Mouse (Mus musculus) monocyte, adult 5-6 weeks (primary cell): ENCODE measurements around the gene Rbm28. TPM values are rescaled to one million over a fixed set of nuclear protein-coding genes. Genes with fewer than 3 reads are reported as not detected.

ENCODE experiments used
- ATAC-seq: fragments of 153-309, 156-312 bp; replicated peaks from 2 replicates; pipeline ENCODE4 v1.8.0; 2017; ENCODE audit warnings: mild to moderate bottlenecking; ENCODE audit not compliant: low TSS enrichment, insufficient number of reproducible peaks, severe bottlenecking, poor library complexity, low FRiP score
- total RNA-seq: library from RNA; stranded (forward); fragments of 200-1000, 200-491, 200-594 nt; gene quantifications from 3 replicates; pipeline ENCODE4 v1.2.3, GENCODE M21; 2017

Rbm28 gene
- total RNA-seq, 1 experiment from 2014 or later = 50.0 TPM

DNA sequence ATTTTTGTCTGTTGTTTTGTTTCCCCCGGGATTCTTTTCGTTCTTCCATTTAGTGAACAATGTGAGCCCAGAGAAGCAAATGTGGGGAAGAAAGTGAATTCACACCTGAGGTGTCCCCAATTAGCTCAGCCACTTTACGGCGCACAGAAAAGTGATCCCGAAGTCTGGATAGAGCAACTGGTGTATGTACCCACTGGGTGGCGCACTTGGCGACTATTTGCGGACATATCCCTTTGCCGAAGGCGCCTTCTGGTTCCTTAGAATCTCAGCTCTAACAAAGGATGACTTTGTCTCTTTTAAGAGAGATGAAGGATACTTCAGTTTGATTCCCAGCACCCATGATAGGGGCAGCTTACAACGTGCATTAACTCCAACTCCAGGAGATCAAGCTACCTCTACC, 71.9 kb downstream of the Rbm28 start:
- no peak for ATAC-seq

DNA sequence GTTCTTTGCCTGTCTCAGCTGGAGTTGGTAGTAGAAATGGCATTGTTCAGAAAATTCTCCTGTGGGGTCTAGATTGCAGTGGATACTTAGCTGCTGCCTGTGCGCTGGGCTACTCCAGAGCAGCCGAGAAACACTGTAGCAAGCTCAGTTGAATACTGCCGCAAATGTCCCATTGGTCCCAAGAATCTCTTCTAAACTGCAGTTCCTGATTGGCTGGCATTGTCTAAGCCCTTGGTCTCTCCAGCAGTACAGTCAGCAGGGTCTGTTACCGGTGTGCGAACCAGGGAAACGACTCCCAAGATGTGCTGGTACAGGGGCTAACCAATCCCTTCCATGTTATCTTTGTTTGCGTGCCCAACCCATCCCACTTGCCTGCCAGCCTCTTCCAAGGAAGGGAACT, 72.6 kb downstream of the Rbm28 start:
- ATAC-seq = no peak

DNA sequence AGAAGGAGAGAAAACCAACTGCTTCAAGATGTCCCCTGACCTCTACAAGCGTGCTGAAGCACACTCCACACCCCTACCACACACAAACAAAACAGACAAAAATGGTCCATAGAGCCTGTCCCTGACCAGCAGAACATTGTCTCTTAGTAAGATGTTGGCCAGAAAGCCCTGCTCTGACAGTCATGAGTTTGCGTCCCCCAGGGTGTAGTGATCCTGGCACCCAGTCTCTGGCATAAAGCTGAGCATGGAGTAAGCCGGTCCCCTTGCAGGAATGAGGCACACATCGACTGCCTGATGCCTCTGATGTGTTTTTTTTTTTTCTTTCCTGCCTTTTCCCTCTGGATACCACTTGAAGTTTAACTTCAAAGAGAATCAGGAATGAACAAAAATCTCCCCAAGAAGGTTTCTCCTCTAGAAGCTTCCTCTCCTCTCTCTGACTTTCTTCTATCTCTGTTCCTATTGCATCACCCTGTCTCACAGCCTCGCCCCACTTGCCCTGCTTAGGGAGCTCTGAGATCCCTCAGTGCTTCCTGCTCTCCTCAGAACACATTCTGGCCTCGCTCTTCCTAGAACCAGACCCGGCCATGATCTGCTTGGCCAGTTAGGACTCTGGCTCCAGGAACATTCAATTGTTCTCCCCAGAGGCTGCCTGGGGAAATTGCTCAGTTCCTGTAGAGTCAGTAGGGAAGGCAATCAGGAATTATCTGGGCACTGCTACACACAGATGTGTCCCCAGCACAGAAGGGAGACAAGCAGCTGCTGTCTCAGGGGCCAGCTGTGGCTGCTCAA, 76.7 kb downstream of the Rbm28 start:
- no peak for ATAC-seq

DNA sequence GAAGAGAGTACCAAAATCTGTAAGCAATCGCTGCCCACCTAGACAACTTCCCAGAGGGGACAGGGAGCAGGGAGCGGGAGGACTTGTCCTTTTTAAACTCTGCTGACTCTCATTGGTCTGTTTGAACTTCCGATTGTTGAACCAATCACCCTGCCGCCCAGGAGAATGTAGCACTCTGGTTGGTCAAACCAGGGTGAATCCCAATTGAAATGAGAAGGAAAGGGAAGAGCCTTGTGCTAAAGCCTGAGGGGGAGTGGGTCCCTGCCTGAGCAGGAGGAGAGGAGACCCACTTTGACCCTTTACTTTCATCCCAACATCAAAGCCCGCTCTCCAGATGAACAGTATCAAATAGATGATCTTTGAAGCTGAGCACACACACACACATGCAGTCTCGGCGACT, 80.4 kb downstream of the Rbm28 start:
- ATAC-seq = no peak

DNA sequence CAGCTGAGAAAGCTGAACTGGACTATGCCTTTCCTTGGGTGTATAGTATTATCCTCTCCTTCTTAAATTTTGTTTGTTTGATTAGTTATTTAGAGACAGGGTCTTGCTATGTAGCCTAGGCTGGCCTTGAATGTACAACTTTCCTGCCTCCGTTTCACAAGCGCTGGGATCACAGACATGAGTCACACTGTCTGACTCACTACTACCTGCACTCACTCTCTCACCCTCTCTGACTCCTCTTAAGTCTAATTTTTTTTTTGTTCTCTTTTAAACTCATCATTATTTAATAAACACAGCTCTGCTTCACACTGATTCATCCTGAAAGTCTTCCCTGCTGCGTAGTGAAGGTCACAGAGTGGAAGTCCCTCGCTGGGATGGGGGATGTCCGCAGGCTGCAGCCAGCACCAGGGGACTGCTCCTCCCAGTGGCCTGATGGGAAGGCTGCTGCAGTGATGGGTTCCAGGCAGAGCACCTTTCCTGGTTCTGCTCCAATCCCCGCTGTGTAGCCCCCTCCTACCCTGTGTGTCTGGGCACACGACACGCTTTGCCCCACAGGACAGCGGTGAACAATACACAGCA, 81.9 kb downstream of the Rbm28 start:
- no peak for ATAC-seq

DNA sequence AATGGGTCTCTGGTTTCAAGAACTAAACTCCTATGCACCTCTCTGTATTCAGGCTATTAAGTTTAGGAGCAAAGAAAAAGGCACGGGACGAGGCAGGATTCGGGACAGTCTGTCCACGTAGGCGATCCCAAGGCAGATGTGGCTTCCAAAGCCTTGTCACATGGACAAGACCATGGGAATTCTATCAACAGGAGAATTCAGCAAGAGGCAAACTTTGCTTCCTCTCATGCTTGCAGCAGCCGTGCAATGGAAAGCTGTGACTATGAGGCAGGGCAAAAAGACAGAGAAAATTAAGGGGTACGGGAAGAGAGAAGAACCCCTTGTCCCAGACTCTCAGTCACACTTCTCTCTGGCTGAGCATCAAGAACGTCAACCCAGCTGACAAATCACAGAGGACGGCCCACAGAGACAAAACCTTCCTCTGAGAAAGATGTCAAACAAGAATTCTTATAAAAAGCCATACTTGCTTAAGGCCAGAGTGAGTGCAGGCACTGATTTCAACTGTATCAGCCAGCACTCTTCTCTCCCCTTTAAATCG, 82.9 kb downstream of the Rbm28 start:
- no peak for ATAC-seq

DNA sequence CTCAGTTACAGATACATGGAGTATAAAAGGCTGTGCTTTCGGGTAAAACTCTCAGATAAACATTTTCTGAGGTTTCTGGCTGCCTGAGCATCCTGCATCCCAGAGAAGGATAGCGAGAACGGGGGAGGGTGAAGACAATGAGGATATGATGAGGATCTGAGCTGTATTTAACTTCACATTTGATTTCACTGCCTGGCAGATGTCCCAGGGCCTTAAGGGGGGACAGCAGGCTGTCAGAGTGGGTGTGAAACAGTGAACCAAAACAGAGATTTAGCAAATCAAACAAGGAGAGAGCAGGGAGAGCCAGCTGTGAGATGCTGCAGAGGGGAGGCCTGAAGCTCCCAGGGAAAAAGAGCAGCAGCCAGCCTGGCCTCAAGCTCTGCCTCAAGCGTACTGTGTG, 85.5 kb downstream of the Rbm28 start:
- no peak for ATAC-seq

DNA sequence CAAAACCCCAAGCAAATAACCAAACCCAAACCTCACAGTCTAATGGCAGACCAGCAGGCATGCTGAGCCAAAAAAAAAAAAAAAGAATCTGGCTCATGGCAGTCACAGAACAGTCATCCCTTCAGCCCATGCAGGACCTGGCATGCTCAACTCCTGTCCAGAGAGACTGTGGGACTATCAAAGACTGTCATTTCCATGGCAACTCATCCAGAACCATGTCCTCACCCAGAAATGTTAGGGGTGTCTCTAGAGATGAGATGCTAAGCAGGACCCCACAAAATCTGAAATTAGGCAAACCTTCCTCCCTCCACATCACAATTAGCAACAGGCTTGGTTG, 90.7 kb downstream of the Rbm28 start:
- no peak for ATAC-seq

Other genes starting within 250 kb of the Rbm28 start
- gene Lep, start 104.8 kb downstream of the Rbm28 start, total RNA-seq = not detected in 3 replicates
- not detected in 3 replicates for gene Prrt4, start 14.6 kb upstream of the Rbm28 start, total RNA-seq
- 16.4 to 27.6 TPM (median 22.7 TPM) in 3 replicates for gene Impdh1, start 51.4 kb upstream of the Rbm28 start, total RNA-seq
- 7.6 to 8.9 TPM (median 8.5 TPM) in 3 replicates for gene Hilpda, start 107.5 kb upstream of the Rbm28 start, total RNA-seq
- gene Fam71f2, start 114.6 kb upstream of the Rbm28 start, total RNA-seq = 1.9 TPM in 1 of 3 replicates, not detected in the others
- gene Fam71f1, start 154.1 kb upstream of the Rbm28 start, total RNA-seq = not detected in 3 replicates
- 134 to 144 TPM (median 142 TPM) in 3 replicates for gene Calu, start 183.1 kb upstream of the Rbm28 start, total RNA-seq
- gene Opn1sw, start 223.5 kb upstream of the Rbm28 start, total RNA-seq = not detected in 3 replicates
- 0.49 to 0.96 TPM (median 0.67 TPM) in 3 replicates for gene Ccdc136, start 231.3 kb upstream of the Rbm28 start, total RNA-seq